Mouse (Mus musculus) embryo, embryonic 9.5 days (tissue): ENCODE measurements around the gene Olfr154.
"Not testable (repeated sequence)": the region's sequence is repeated elsewhere in the genome, so short reads cannot be mapped to it uniquely, and the experiment has no call there.

Source experiments
- DNase-seq: peaks from one replicate; pipeline ENCODE4 v3.0.0-alpha.2; 2017; ENCODE audit errors: extremely low spot score

Olfr154 gene

DNA sequence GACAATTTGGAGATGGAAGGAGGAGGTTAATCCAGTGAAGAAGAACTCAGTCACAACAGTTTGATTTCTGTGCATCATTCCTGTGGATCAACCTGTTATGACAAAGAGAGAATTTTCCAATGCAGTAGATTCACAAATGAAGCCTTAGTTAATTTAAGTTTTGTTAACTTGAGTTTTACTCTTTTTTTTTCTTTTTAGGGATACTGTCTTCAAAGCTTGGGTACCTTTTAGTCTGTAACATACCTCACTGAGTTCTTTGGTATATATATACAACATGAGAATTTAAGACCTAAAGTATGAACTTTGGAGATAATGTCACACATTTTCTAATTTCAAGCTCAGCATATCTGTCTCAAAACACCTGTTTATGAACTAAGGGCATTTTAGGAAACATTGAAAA is at the start of gene Olfr154:
TSS of gene Olfr154 (minus strand) at position 101 of the 400 bp plus-strand sequence.
- DNase-seq: not testable (repeated sequence)

GRCm38 (mm10) chr2:85711159-85711558 is 46.9 kb upstream of the Olfr154 start:
- no peak for DNase-seq

DNA sequence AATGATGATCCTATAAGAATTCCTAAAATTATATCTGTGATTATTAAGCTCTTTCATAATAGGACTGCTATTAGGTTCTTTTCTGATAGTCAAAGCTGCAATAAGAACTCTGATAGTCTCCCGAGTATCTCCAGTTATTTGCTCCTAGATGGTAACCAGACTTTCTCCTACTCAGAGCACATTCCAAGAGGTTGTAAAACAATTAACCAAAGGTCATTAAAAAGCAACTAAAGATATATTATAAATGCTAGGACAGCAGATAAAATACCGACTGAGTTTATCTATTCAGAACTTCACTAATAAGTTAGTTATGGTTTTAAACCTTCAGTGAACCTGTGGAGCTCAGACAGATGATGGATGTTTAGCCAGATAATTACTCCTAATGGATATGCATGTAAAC is 46.4 kb upstream of the Olfr154 start:
- not testable (repeated sequence) for DNase-seq

DNA sequence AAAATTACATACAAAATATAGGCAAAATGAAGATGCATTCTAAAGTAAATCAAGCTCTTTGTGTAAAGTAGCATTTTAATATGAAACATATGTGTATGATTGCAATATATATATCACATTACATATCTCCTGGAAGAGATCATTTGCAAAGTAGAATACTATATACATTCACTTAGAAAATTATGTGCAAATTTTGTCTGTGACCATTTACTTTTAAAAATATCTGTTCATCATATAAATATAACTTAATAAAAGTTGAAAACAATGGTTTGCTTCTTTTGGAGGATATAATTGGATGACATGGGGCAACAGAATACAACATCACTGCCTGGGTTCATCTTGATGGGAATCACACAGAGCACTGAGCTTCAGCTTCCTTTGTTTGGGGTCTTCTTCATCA is 24.9 kb upstream of the Olfr154 start, which contains the start of gene Olfr1008:
TSS of gene Olfr1008 (plus strand) at position 301 of the 400 bp plus-strand sequence.
- no peak for DNase-seq

DNA sequence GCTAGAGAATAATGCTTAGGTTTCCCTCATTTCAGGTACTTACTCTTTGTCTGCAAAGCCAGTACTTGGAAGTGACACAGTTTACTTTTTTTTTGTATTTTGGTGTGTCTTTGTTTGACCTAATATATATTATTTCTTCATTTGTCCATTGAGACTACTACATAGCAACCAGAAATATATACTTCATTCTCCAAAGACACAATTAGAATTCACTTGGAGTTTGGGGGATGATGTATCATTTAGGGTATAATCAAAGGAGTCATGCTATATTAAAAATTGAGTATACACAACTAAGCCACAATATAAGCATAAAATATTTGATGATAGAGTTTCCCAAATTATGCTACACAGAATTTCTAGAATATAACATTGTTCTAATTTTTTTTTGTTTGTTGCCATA is 14.4 kb upstream of the Olfr154 start, which contains the start of gene Olfr1006:
TSS of gene Olfr1006 (minus strand) at position 101 of the 400 bp plus-strand sequence.
- no peak for DNase-seq

DNA sequence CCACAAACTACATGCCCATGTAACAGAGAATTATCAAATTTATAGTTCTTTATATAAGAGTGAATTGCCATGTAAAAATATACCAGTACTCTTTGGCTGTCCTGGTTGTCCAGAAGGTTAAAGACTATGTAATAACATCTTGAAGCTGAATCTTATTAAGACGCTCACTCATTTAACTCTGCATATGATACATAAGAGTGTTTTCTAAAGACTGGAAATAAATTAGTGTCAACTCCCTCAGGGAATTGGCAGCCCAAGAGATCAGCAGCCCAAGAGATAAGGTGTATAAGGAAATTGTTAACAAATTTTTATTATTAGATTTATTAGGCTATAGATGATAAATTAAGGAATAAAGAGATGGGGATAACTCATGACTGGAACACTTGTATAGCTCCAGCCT is 13.7 kb downstream of the Olfr154 start, which contains the start of gene Olfr1002:
TSS of gene Olfr1002 (minus strand) at position 101 of the 400 bp plus-strand sequence.
- no peak for DNase-seq
